Comparison of ENCODE assay signal across 7 mouse cellular contexts in the genomic region with DNA sequence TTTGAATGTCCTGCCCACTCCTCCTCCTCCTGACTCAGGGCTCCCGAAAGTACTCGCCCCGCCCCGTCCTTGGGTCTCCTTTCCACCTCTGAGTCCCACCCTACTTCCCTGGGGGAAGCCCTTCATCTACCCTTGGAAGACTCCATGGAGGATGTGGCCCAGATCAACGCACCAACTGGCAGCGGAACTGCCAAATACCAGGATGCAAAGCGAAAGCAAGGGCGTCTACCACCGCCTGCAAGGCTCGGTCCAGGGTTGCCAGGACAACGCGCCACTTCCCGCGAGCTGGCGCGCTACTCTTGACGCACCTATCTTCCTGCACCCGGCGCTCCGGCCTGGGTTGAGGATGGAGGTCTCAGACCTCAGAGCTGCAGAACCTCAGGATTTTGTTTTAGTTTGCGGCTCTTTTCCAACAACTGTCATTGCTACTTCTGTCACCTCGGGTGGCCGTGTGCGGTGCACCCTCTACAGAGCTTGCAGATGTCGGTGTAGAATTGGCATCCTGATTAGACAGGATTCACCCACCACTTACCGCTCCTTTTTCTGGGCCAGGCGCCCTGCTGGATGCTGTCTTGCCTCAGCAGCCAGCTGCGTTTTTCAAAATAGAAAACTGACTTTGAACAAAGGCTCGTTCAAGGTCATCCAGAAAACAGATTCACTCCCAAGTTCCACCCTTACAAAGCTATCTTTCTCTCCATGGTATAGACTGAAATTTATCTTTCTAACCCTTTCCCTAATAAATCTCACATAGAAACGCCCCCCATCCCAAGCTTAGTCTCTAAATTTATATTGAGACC. TPM values are rescaled to one million over a fixed set of nuclear protein-coding genes. Genes with fewer than 3 reads are reported as not detected.
A peak's percentile ranks its signal among the peaks of the same experiment; 100 is the strongest.
DNase-seq lines count a peak whose midpoint lies in the region; ATAC-seq lines count a peak whose summit lies in the region.

TSS of gene Spats1 (minus strand) at position 747 of the 797 bp plus-strand sequence.

- peak; percentile 36 for DNase-seq in adrenal gland, adult 18-20 months (ENCODE audit: low spot score in 2 of 2)
- peak; percentile 85 to 89 for DNase-seq in cerebellum, postnatal 25 days
- peak; percentile 14 for DNase-seq in gastrocnemius, adult 18-20 months (ENCODE audit: low spot score)
- peak; percentile 85 for DNase-seq in induced T-regulatory cell, adult 2 months (ENCODE audit: low read depth)
- DNase-seq in left cerebral cortex, adult 8-10 months (ENCODE audit: low spot score in 2 of 2): peak; percentile 75 to 91
- DNase-seq in right cerebral cortex, adult 2 months (ENCODE audit: low spot score in 2 of 2): peak; percentile 87 to 90

- peak; percentile 80 for ATAC-seq in megakaryocyte, adult 5-6 weeks (ENCODE audit: poor library complexity, severe bottlenecking)

RNA-seq across cellular contexts. Expression of gene Spats1, which starts in this region (rescaled TPM):
- total RNA-seq in adrenal gland, adult 18-20 months (2021): not detected
- not detected for total RNA-seq in gastrocnemius, adult 18-20 months (2021)
- total RNA-seq in left cerebral cortex, adult 8-10 months (2022): 1 to 10 TPM; 6.2 to 7.8 (median 6.9) TPM
- not detected in 2 replicates for total RNA-seq in megakaryocyte, adult 5-6 weeks (2015)
- not detected in 2 replicates for total RNA-seq in megakaryocyte, adult 5-6 weeks (2017)

Comparison
In these comparisons a context has a peak if more than half of its experiments do, and no peak if none do; other contexts are left out.
1. Peak in every context shown above with its lines: DNase-seq and ATAC-seq.
2. RNA of gene Spats1 (total RNA-seq): 6.2 to 7.8 TPM in left cerebral cortex, adult 8-10 months; not detected in adrenal gland, adult 18-20 months, not detected in gastrocnemius, adult 18-20 months and not detected in megakaryocyte, adult 5-6 weeks; every median in the first group is over 4 times any median in the second.
3. Peak in DNase-seq in adrenal gland, adult 18-20 months; RNA of the gene not detected or under 1 TPM.
4. Peak in DNase-seq in gastrocnemius, adult 18-20 months; RNA of the gene not detected or under 1 TPM.
5. Peak in ATAC-seq in megakaryocyte, adult 5-6 weeks; RNA of the gene not detected or under 1 TPM.
6. DNase-seq: peak in every context shown above with its lines; median percentile 88 in right cerebral cortex, adult 2 months; 87 in cerebellum, postnatal 25 days; 85 in induced T-regulatory cell, adult 2 months; 83 in left cerebral cortex, adult 8-10 months; 36 in adrenal gland, adult 18-20 months; 14 in gastrocnemius, adult 18-20 months.